Mouse (Mus musculus): ENCODE results near the gene Lgals4.

Gene Lgals4

GRCm38 (mm10) chr7:28822556-28822955 is 11.1 kb upstream of the Lgals4 start:
- no peak for DNase-seq (ENCODE audit: low read depth)

GRCm38 (mm10) chr7:28822993-28823903 is 10.4 kb upstream of the Lgals4 start:
- DNase-seq (ENCODE audit: low read depth), result no peak

- no peak for DNase-seq (ENCODE audit: low read depth)
Observed at GRCm38 (mm10) chr7:28823932-28824331, 9.7 kb upstream of the Lgals4 start.

- DNase-seq (ENCODE audit: low read depth), result peak; percentile 98
Observed at GRCm38 (mm10) chr7:28824941-28825685, 8.5 kb upstream of the Lgals4 start, which contains the start of gene Ech1. TSS of gene Ech1 (plus strand) at chr7:28825217.

- peak; percentile 72 for DNase-seq (ENCODE audit: low read depth)
Observed at GRCm38 (mm10) chr7:28825686-28826401, 7.8 kb upstream of the Lgals4 start.

- no peak for DNase-seq (ENCODE audit: low read depth)
Observed at GRCm38 (mm10) chr7:28826402-28826772, 7.3 kb upstream of the Lgals4 start.

- DNase-seq (ENCODE audit: low read depth), result peak; percentile 90
Observed at GRCm38 (mm10) chr7:28827338-28827737, 6.3 kb upstream of the Lgals4 start.

GRCm38 (mm10) chr7:28829821-28830220 is 3.8 kb upstream of the Lgals4 start:
- DNase-seq (ENCODE audit: low read depth), result no peak

GRCm38 (mm10) chr7:28830981-28831380 is 2.7 kb upstream of the Lgals4 start:
- DNase-seq (ENCODE audit: low read depth), result no peak

- no peak for DNase-seq (ENCODE audit: low read depth)
Observed at GRCm38 (mm10) chr7:28831411-28832125, 2.1 kb upstream of the Lgals4 start.

- DNase-seq (ENCODE audit: low read depth), result no peak
Observed at GRCm38 (mm10) chr7:28832137-28832536, 1.5 kb upstream of the Lgals4 start.

- DNase-seq (ENCODE audit: low read depth), result no peak
Observed at GRCm38 (mm10) chr7:28836936-28837335, 3.3 kb downstream of the Lgals4 start.

- no peak for DNase-seq (ENCODE audit: low read depth)
Observed at GRCm38 (mm10) chr7:28838331-28838730, 4.7 kb downstream of the Lgals4 start.

- DNase-seq (ENCODE audit: low read depth), result no peak
Observed at GRCm38 (mm10) chr7:28847273-28847672, 13.6 kb downstream of the Lgals4 start.

GRCm38 (mm10) chr7:28849700-28850236 is 16.1 kb downstream of the Lgals4 start:
- peak; percentile 78 for DNase-seq (ENCODE audit: low read depth)

- DNase-seq (ENCODE audit: low read depth), result no peak
Observed at GRCm38 (mm10) chr7:28850642-28851041, 17.0 kb downstream of the Lgals4 start.

- no peak for DNase-seq (ENCODE audit: low read depth)
Observed at GRCm38 (mm10) chr7:28859953-28860352, 26.3 kb downstream of the Lgals4 start.

GRCm38 (mm10) chr7:28860898-28861297 is 27.2 kb downstream of the Lgals4 start:
- no peak for DNase-seq (ENCODE audit: low read depth)

- DNase-seq (ENCODE audit: low read depth), result no peak
Observed at GRCm38 (mm10) chr7:28862817-28863499, 29.3 kb downstream of the Lgals4 start.

- DNase-seq (ENCODE audit: low read depth), result no peak
Observed at GRCm38 (mm10) chr7:28863540-28863939, 29.9 kb downstream of the Lgals4 start, which contains the start of gene Lgals7. TSS of gene Lgals7 (plus strand) at chr7:28863853.

GRCm38 (mm10) chr7:28864288-28864750 is 30.7 kb downstream of the Lgals4 start:
- DNase-seq (ENCODE audit: low read depth), result peak; percentile 38
